Mouse (Mus musculus) bone marrow, adult 2 months (tissue): ENCODE measurements at regions not wholly inside any gene's neighbourhood (a gene's known extent, or its start where the extent isn't known, plus 50 kb on each side); places are given as distances from the start of the nearest gene placed in this dataset.

ENCODE experiments used
- H3K27ac ChIP-seq: fragments of 200-500 bp; 2 replicates; pipeline ENCODE4 v1.5.1; 2012; ENCODE audit warnings: low read depth, mild to moderate bottlenecking, control low read depth, inconsistent platforms, low read length; ENCODE audit not compliant: control insufficient read depth, poor library complexity, insufficient read depth
- H3K4me1 ChIP-seq: fragments of 200-500 bp; 2 replicates; pipeline ENCODE4 v1.6.1; 2011; ENCODE audit warnings: low read length; ENCODE audit not compliant: control insufficient read depth, insufficient read depth
- H3K4me3 ChIP-seq: fragments of 200-500 bp; replicated peaks from 2 replicates; pipeline ENCODE3; 2011; ENCODE audit warnings: mild to moderate bottlenecking, low read depth, low read length, control low read depth; ENCODE audit not compliant: control insufficient read depth
- CTCF ChIP-seq: fragments of 200-500 bp; IDR thresholded peaks from 2 replicates; pipeline ENCODE4 v1.5.1; 2011; ENCODE audit warnings: low read length, control low read depth; ENCODE audit not compliant: control insufficient read depth, insufficient read depth
- POLR2A ChIP-seq: fragments of 200-500 bp; IDR thresholded peaks from 2 replicates; pipeline ENCODE4 v1.6.1; 2011; ENCODE audit warnings: low read depth, mild to moderate bottlenecking, control low read depth, low read length, borderline replicate concordance; ENCODE audit not compliant: control insufficient read depth
- WGBS: fragments of 180-500 bp; shearing (Covaris S2); methylation state at CpG from one replicate; pipeline ENCODE4 v1.1.7; 2018; 5-methylcytosine and 5-hydroxymethylcytosine counted together

GRCm38 (mm10) chr2:148210813-148211212 lies 164.0 kb upstream of the Foxa2 start:
- H3K4me1 ChIP-seq: no peaks in the 10 kb centered on the region
- WGBS: 59% methylated on average over 2 of the region's 2 CpGs
- TF ChIP-seq POLR2A (no peak), CTCF (no peak)
- no peak overlapping the region for H3K4me3 ChIP-seq
- H3K27ac ChIP-seq: no peak overlapping the region

GRCm38 (mm10) chr2:148217136-148217535 lies 170.4 kb upstream of the Foxa2 start:
- TF ChIP-seq CTCF: no peak
- 71% methylated on average over 4 of the region's 4 CpGs for WGBS
- Histone ChIP-seq H3K27ac (no peak overlapping the region), H3K4me1 (no peaks in the 10 kb centered on the region), H3K4me3 (no peak overlapping the region)

- Histone ChIP-seq H3K27ac (no peak overlapping the region), H3K4me1 (no peaks in the 10 kb centered on the region), H3K4me3 (no peak overlapping the region)
- 69% methylated on average over 1 of the region's 1 CpGs for WGBS
- TF ChIP-seq CTCF (no peak), POLR2A (no peak)
These were observed 161.3 kb upstream of the Sstr4 start for GRCm38 (mm10) chr2:148233691-148234300.

DNA sequence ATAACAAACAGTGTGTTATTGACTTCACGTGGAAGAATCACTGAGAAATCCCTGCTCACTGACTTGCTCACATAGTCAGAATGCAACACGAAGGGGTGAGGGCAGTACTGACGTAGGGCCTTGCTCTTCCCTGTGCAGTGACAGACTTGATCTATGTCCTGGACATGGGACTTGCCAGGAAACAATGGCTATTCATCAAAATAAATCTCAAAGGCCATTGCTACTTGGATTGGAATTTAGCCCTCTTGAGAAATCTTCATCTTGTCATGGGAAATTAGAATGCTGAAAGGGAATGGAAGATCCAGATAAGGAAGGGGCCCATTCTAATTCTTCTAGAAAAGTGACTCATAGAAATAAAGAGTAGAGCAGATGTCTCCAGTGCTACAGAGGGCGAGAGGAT lies 158.0 kb upstream of the Sstr4 start:
- Histone ChIP-seq H3K27ac (no peak overlapping the region), H3K4me3 (no peak overlapping the region), H3K4me1 (no peaks in the 10 kb centered on the region)
- TF ChIP-seq CTCF (no peak), POLR2A (no peak)
- 73% methylated on average over 4 of the region's 4 CpGs for WGBS

- TF ChIP-seq CTCF: no peak
- no peak for TF ChIP-seq POLR2A
- Histone ChIP-seq H3K27ac (no peak overlapping the region), H3K4me1 (no peaks in the 10 kb centered on the region), H3K4me3 (no peak overlapping the region)
- 66% methylated on average over 3 of the region's 3 CpGs for WGBS
These were observed 156.1 kb upstream of the Sstr4 start for GRCm38 (mm10) chr2:148239046-148239445.

DNA sequence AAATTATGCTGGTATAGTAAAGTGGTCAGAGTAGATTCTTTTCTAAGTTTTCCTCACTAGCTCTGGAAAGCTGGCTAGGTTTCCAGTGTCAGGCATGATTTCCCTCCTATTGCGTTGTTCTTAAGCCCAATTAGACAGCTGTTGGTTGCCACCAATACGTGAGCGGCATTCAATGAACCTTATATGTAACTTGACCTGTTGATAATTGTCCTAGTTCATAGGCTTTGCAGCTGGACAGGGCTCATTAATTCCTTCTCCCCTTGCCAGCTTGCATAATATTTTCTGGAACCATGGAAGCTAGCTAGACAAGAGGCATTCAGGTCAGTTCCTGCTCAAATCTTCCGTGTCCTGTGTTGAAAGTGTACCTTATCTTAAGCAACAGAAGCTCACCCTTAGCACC lies 152.9 kb upstream of the Sstr4 start:
- no peak for TF ChIP-seq POLR2A
- H3K4me3 ChIP-seq: no peak overlapping the region
- no peaks in the 10 kb centered on the region for H3K4me1 ChIP-seq
- H3K27ac ChIP-seq: no peak overlapping the region
- WGBS: 81% methylated on average over 4 of the region's 4 CpGs

DNA sequence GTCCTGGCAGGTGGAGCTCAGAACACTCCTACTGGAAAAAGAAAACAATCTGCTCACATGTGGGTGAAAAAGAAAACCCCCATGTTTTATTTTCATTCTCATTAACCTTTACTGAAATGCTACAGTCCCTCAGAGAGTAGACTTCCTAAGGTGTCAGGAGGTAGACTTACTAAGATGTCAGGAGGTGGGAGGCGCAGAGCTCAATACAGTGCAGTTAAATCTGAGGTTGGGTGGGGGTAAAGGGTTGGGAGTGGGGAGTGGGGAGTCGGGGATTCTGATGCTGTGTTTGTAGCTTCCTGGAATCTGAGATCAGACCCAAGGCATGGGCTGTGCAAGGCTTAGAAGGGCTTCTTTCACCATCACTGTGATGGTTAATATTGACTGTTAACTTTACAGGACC lies 149.6 kb upstream of the Sstr4 start:
- no peak overlapping the region for H3K4me3 ChIP-seq
- TF ChIP-seq POLR2A (no peak), CTCF (no peak)

DNA sequence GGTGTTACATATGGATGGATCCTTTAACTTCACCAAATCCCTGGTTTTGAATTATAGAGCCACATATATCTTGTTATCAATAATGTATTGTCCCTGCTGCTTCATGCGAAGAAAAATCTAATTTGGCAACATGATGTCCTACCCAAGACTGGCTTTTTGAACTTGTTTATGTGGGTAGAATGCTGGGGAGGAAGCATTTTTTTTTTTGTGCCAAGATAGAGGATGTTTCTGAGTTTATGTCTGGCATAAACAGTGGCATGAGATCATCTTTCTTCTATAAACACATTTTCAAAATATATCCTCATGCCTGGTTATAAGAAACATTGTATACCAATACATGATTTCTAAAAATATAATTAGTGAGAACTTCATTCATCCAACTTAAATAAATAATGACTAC lies 144.2 kb upstream of the Sstr4 start:
- no peak overlapping the region for H3K4me3 ChIP-seq
- no peaks in the 10 kb centered on the region for H3K4me1 ChIP-seq
- 85% methylated on average over 1 of the region's 1 CpGs for WGBS
- TF ChIP-seq POLR2A: no peak
- TF ChIP-seq CTCF: no peak
- no peak overlapping the region for H3K27ac ChIP-seq

More for the DNA sequence above, 149.6 kb upstream of the Sstr4 start:
- no peak overlapping the region for H3K27ac ChIP-seq
- no peaks in the 10 kb centered on the region for H3K4me1 ChIP-seq
- 66% methylated on average over 2 of the region's 2 CpGs for WGBS

- Histone ChIP-seq H3K4me3 (no peak overlapping the region), H3K27ac (no peak overlapping the region), H3K4me1 (no peaks in the 10 kb centered on the region)
- TF ChIP-seq POLR2A: no peak
- TF ChIP-seq CTCF: no peak
These were observed 139.5 kb upstream of the Sstr4 start for GRCm38 (mm10) chr2:148255662-148256061.
